Mouse (Mus musculus) lung, postnatal 4 days (tissue): Measurements from ENCODE around the gene Alg12.
A peak's percentile ranks its signal among the peaks of the same experiment; 100 is the strongest.
"Not testable (repeated sequence)": the region's sequence is repeated elsewhere in the genome, so short reads cannot be mapped to it uniquely, and the experiment has no call there.

Source experiments
- DNase-seq, 2 experiments: peaks; one replicate each; pipeline ENCODE4 v3.0.0; 2021

The Alg12 gene

GRCm38 (mm10) chr15:88830696-88831095 lies 11.6 kb upstream of the Alg12 start:
- DNase-seq: no peak

GRCm38 (mm10) chr15:88829791-88830440 lies 10.8 kb upstream of the Alg12 start:
- DNase-seq: no peak

GRCm38 (mm10) chr15:88828800-88829705 lies 9.9 kb upstream of the Alg12 start:
- peak; percentile 87 to 90 for DNase-seq

- peak; percentile 72 to 81 for DNase-seq
Observed at GRCm38 (mm10) chr15:88827991-88828799, 9.1 kb upstream of the Alg12 start.

GRCm38 (mm10) chr15:88827466-88827865 lies 8.3 kb upstream of the Alg12 start:
- no peak for DNase-seq

GRCm38 (mm10) chr15:88823376-88823775 lies 4.3 kb upstream of the Alg12 start:
- no peak for DNase-seq

GRCm38 (mm10) chr15:88822513-88822912 lies 3.4 kb upstream of the Alg12 start:
- DNase-seq: no peak

GRCm38 (mm10) chr15:88821403-88821802 lies 2.3 kb upstream of the Alg12 start:
- DNase-seq: no peak

- DNase-seq: no peak
Observed at GRCm38 (mm10) chr15:88819906-88820303, 787 bp upstream of the Alg12 start.

GRCm38 (mm10) chr15:88815196-88815700 lies 3.9 kb downstream of the Alg12 start:
- no peak for DNase-seq

- no peak for DNase-seq
Observed at GRCm38 (mm10) chr15:88814411-88815047, 4.6 kb downstream of the Alg12 start.

GRCm38 (mm10) chr15:88813873-88814272 lies 5.2 kb downstream of the Alg12 start:
- not testable (repeated sequence) for DNase-seq

GRCm38 (mm10) chr15:88813262-88813661 lies 5.9 kb downstream of the Alg12 start:
- DNase-seq: no peak

- no peak for DNase-seq
Observed at GRCm38 (mm10) chr15:88810369-88810768, 8.7 kb downstream of the Alg12 start.

GRCm38 (mm10) chr15:88808121-88808520 lies 11.0 kb downstream of the Alg12 start:
- no peak for DNase-seq

GRCm38 (mm10) chr15:88802348-88802747 lies 16.8 kb downstream of the Alg12 start:
- DNase-seq: no peak

- no peak for DNase-seq
Observed at GRCm38 (mm10) chr15:88801903-88802302, 17.2 kb downstream of the Alg12 start.

GRCm38 (mm10) chr15:88800921-88801354 lies 18.2 kb downstream of the Alg12 start:
- DNase-seq: no peak

GRCm38 (mm10) chr15:88799950-88800371 lies 19.2 kb downstream of the Alg12 start:
- peak; percentile 21 to 46 for DNase-seq

GRCm38 (mm10) chr15:88794729-88795128 lies 24.4 kb downstream of the Alg12 start:
- not testable (repeated sequence) for DNase-seq

- DNase-seq: no peak
Observed at GRCm38 (mm10) chr15:88792140-88792850, 26.8 kb downstream of the Alg12 start.

GRCm38 (mm10) chr15:88774630-88775029 lies 44.5 kb downstream of the Alg12 start:
- DNase-seq: not testable (repeated sequence)
